Mouse (Mus musculus) thymus, postnatal 4 days (tissue): ENCODE data around the gene Moxd2.
A peak's percentile ranks its signal among the peaks of the same experiment; 100 is the strongest.

Experiments
- DNase-seq: peaks from one replicate; pipeline ENCODE4 v3.0.0; 2021

Gene Moxd2

DNA sequence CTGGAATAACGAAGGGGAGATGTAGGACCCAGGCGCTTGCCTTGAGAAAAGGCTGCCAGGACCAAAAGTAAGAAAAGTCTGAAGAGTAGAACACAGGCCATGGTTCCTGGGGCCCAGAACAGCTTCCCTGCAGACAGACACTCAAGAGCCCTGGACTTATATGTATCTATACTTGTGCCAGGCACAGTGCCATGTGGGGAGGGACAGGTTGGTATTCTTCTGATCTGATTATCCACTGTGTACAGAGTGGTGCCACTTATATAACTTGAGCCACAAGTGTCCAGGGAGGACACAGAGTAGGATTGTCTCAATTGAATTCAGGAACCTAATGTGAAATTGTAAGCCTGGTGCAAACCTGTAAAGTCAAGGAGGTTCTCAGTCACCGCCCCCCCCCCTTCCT is at the start of gene Moxd2:
TSS of gene Moxd2 (minus strand) at position 101 of the 400 bp plus-strand sequence.
- no peak for DNase-seq

DNA sequence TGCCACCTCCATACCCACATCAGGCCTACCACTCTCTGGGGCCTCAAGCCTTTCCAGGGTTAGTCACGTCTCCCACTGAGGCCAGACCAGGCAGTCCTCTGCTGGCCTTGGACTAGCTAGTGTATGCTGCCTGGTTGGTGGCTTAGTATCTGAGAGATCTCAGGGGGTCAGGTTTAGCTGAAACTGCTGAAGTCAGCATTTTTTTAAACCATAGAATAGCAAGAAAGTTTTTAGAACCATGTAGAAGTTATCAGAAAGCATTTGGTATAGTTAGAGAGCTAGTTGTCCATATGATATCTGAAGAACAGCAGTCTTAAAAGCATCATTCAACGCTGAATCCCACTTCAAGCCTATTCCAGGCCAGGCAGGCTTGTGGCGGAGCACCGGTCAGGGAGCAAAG is 32.7 kb upstream of the Moxd2 start:
- DNase-seq, result no peak

DNA sequence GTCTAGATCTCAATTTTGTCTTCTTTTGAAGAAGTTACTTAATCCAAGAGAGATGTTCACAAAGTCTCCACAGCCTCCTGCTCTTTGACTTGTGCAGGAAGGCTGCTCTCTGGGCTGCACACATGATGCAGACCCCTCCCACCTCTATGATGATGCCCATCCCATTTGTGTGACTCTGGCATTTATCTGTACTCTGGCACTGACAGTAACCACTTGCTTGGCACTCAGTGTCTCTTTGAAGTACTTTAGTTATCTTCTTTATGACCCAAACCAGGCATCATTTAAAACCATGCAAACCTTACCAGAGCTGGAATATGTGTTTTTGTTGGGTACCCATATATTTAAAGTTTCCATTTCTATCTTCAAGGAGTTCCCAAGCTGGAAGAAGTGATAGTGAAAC is 13.0 kb upstream of the Moxd2 start, which contains the start of gene Prss58:
TSS of gene Prss58 (minus strand) at position 101 of the 400 bp plus-strand sequence.
- DNase-seq, result no peak

DNA sequence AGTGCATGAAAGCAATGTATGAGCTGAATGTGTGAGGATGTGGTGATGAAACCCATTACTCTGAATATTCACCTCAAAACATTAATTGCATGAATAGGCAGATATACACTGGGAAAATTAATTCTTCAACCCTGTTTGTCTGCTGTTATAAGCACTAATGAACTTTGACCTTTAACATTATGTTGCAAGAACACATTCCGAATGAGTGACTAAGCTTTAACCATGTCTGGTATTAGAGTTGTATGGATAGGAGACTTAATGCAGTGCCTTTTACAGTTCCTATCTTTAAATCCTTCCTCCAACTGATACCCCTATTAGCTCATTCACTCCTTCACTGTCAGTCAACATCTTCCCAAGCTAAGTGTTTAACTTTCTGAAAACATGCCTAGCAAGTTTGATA is 7.4 kb upstream of the Moxd2 start:
- no peak for DNase-seq

DNA sequence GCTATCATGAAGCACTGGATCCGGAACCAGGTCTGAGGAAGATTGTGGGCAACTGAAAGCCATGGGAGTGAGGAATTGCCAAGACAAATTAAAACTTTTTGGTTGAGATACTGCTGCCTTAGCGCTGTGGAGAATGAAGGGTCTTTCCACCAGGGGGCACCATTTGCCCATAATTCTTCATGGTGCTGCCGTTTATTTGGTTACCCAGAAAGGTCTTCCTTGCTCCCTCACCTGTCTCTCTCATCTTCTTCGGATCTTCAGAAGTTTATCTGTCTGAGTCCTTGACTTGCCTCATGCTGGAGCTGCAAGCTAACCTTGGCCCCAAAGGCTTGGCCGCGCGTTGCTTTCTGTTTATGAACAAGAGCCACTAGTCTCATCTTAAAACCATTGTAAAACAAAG is 6.3 kb upstream of the Moxd2 start:
- peak; percentile 80 for DNase-seq

DNA sequence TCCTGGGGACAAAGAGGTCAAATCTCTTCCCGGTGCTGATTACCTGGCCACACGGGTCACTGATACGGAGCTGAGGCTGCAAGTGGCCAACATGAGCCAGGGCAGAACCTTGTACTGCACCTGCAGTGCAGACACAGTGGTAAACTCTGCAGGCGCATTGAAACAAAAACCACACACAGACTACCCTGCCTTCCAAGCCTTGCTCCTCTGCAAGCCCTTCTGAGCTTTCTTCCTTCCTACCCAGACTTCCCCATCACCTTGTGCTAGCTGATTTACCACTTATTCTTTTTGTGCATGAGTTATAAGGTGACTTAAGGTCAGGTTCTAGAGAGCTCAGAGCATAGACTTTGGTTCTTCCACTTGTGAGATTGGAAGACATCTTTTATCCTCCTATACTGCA is 4.5 kb upstream of the Moxd2 start:
- peak; percentile 11 for DNase-seq

DNA sequence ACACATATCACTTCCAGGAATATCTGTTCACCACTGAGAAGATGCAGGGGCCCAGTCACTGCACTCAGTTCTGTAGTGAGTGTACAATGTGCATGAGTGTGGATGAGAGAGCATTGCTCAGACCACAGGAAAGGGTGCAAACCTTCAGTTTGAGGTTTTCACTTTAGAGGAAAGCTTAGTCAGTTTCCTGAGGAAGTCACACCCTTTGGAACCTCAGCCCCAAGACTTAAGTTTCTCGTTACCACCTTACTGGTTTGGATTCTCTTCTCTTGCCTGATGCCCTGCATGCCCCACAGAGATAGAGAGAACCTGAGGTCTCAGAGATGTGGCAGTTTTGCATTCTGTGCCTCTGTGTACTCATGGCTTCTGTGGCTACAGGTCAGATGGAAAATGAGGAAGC is 3.7 kb upstream of the Moxd2 start:
- peak; percentile 9 for DNase-seq

DNA sequence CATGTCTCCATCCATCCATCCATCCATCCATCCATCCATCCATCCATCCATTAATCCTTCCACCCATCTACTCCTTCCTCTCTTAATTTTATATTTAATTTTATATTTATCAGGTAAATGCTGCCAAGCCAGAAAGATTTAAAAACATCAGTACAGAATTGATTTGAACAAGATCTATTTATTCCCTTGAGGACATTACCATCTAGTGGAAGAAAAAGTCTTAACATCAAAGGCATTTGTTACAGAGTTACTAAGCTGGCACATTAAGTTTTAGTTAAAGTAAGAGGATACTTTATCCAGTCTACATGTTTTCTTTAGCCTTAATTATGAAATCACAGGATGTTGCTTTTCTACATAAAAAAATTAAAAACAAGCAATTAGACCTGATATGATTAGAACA is 42.0 kb downstream of the Moxd2 start:
- DNase-seq, result no peak
